Mouse (Mus musculus): ENCODE results near the gene Kcnmb4. TPM values are rescaled to one million over a fixed set of nuclear protein-coding genes. Genes with fewer than 3 reads are reported as not detected.

The Kcnmb4 gene
- total RNA-seq, 2 experiments from 2014 or later, result 74.4 TPM

GRCm38 (mm10) chr10:116405011-116405410 lies 68.7 kb downstream of the Kcnmb4 start:
- no peak for DNase-seq (ENCODE audit: low spot score in 2 of 2)

- DNase-seq (ENCODE audit: low spot score in 2 of 2), result peak in 1 of 2 experiments; percentile 17
Measured at GRCm38 (mm10) chr10:116403679-116404078, 70.0 kb downstream of the Kcnmb4 start.

- no peak for DNase-seq (ENCODE audit: low spot score in 2 of 2)
Measured at GRCm38 (mm10) chr10:116402742-116403425, 70.8 kb downstream of the Kcnmb4 start.

- DNase-seq (ENCODE audit: low spot score in 2 of 2), result no peak
Measured at GRCm38 (mm10) chr10:116397973-116398372, 75.7 kb downstream of the Kcnmb4 start.

GRCm38 (mm10) chr10:116397573-116397972 lies 76.1 kb downstream of the Kcnmb4 start:
- DNase-seq (ENCODE audit: low spot score in 2 of 2), result no peak

- no peak for DNase-seq (ENCODE audit: low spot score in 2 of 2)
Measured at GRCm38 (mm10) chr10:116396966-116397365, 76.7 kb downstream of the Kcnmb4 start.

GRCm38 (mm10) chr10:116396279-116396678 lies 77.4 kb downstream of the Kcnmb4 start:
- no peak for DNase-seq (ENCODE audit: low spot score in 2 of 2)

GRCm38 (mm10) chr10:116394585-116394984 lies 79.1 kb downstream of the Kcnmb4 start:
- no peak for DNase-seq (ENCODE audit: low spot score in 2 of 2)

GRCm38 (mm10) chr10:116393790-116394475 lies 79.7 kb downstream of the Kcnmb4 start:
- no peak for DNase-seq (ENCODE audit: low spot score in 2 of 2)

GRCm38 (mm10) chr10:116388840-116389239 lies 84.8 kb downstream of the Kcnmb4 start:
- DNase-seq (ENCODE audit: low spot score in 2 of 2), result no peak

- DNase-seq (ENCODE audit: low spot score in 2 of 2), result peak in 1 of 2 experiments; percentile 15
Measured at GRCm38 (mm10) chr10:116386391-116386885, 87.2 kb downstream of the Kcnmb4 start.

GRCm38 (mm10) chr10:116384401-116384800 lies 89.3 kb downstream of the Kcnmb4 start:
- no peak for DNase-seq (ENCODE audit: low spot score in 2 of 2)

GRCm38 (mm10) chr10:116382826-116383685 lies 90.6 kb downstream of the Kcnmb4 start:
- no peak for DNase-seq (ENCODE audit: low spot score in 2 of 2)

GRCm38 (mm10) chr10:116376853-116377252 lies 96.8 kb downstream of the Kcnmb4 start:
- no peak for DNase-seq (ENCODE audit: low spot score in 2 of 2)

- no peak for DNase-seq (ENCODE audit: low spot score in 2 of 2)
Measured at GRCm38 (mm10) chr10:116374111-116374510, 99.6 kb downstream of the Kcnmb4 start.

GRCm38 (mm10) chr10:116370991-116371725 lies 102.5 kb downstream of the Kcnmb4 start:
- DNase-seq (ENCODE audit: low spot score in 2 of 2), result no peak

Other genes starting within 250 kb of the Kcnmb4 start
- 10 to 100 TPM; 25.6 to 26.0 TPM for gene Ptprb, start 198.4 kb downstream of the Kcnmb4 start, total RNA-seq (2021)
- gene Cnot2, start 107.6 kb upstream of the Kcnmb4 start, total RNA-seq (2021), result 10 to 100 TPM; 69.2 to 69.3 TPM

Data from layer of hippocampus, postnatal 14 days (tissue).